Mouse (Mus musculus) limb, embryonic 13.5 days (tissue): Measurements from ENCODE around the gene Pah. TPM values are rescaled to one million over a fixed set of nuclear protein-coding genes. Genes with fewer than 3 reads are reported as not detected.

Experiments
- ATAC-seq: fragments of 200-750 bp; cut with Nextera tagmentation; 2 replicates; pipeline ENCODE4 v1.8.0; 2017; ENCODE audit warnings: low read depth, moderate number of reproducible peaks, moderate TSS enrichment; ENCODE audit not compliant: low FRiP score
- H3K27ac ChIP-seq: fragments of 300-500 bp; sonication (generic); 2 replicates; pipeline ENCODE4 v1.5.1; 2015; ENCODE audit warnings: inconsistent platforms, mild to moderate bottlenecking, moderate library complexity
- H3K27me3 ChIP-seq: fragments of 300-500 bp; sonication (generic); 2 replicates; pipeline ENCODE4 v1.6.1; 2015; ENCODE audit warnings: mild to moderate bottlenecking, inconsistent platforms
- H3K36me3 ChIP-seq: fragments of 300-500 bp; sonication (generic); 2 replicates; pipeline ENCODE4 v1.6.1; 2015; ENCODE audit warnings: inconsistent platforms, mild to moderate bottlenecking, moderate library complexity
- H3K4me1 ChIP-seq: fragments of 300-500 bp; sonication (generic); 2 replicates; pipeline ENCODE4 v1.6.1; 2015; ENCODE audit warnings: inconsistent platforms
- H3K4me2 ChIP-seq: fragments of 300-500 bp; sonication (generic); replicated peaks from 2 replicates; pipeline ENCODE4 v1.6.1; 2015; ENCODE audit warnings: inconsistent platforms, mild to moderate bottlenecking, moderate library complexity
- H3K4me3 ChIP-seq: fragments of 300-500 bp; sonication (generic); 2 replicates; pipeline ENCODE4 v1.5.1; 2015; ENCODE audit warnings: moderate library complexity, mild to moderate bottlenecking, inconsistent platforms
- H3K9ac ChIP-seq: fragments of 300-500 bp; sonication (generic); 2 replicates; pipeline ENCODE4 v1.6.1; 2015; ENCODE audit warnings: mild to moderate bottlenecking, inconsistent platforms
- H3K9me3 ChIP-seq: fragments of 300-500 bp; sonication (generic); 2 replicates; pipeline ENCODE4 v1.6.1; 2016; ENCODE audit warnings: inconsistent platforms
- WGBS: fragments of 180-500 bp; shearing (Covaris S2); methylation state at CpG from one replicate; pipeline ENCODE4 v1.1.7; 2015; 5-methylcytosine and 5-hydroxymethylcytosine counted together
- polyA plus RNA-seq: library from polyadenylated mRNA; unstranded; fragments of >200 nt; fragmentation: Nextera tagmentation; extraction: Ambion mirVana; gene quantifications from 2 replicates; pipeline ENCODE4 v1.2.1, GENCODE M21; 2015

The Pah gene
- polyA plus RNA-seq, 1 experiment from 2014 or later = 0.08 TPM

DNA sequence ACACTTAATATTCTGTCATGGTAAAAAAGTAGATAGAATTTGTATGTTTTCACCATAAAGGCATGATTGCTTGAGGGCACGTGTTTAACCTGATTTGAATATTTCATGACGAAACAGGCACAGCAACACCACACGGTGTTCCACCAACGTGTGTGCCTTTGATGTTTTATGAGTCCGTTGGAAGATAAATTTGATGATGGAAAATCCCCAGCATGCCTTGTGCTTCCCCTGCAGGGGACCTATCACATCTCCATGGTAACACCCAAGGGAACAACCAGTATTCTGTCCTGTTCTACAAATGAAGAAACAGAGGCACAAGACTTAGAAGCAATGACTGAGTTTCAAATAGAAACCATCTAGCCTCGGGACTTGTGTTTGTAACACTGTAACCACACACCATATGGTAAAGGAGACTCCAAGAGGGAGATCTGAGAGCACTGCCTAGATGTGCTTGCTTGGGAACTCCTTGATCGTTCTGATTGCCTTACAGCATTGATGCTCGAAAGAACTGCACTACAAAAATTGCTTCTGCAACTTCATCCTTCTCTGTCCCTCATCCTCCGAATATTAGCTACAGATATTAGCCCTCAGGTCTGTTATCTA, 75.6 kb downstream of the Pah start:
- ATAC-seq = no peak
- no peaks in the 10 kb centered on the region for H3K4me1 ChIP-seq

DNA sequence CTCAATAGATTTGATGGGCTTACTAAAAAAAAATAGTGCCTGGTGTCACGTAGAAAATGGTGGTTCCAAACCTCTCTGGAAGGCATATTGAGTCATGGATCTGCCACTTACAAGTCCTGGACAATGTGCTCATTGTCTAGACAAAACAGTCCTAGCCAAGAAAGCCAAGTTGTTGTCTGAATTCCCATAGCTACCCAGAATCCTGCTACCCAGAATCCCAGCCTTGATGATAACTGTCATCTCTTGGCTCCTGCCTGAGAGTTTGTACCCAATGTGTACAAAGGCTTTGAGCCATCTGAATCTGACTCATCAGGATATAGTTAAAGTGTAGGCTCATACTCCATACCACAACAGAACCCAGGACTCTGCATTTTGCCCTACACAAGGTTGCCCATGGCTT, 80.6 kb downstream of the Pah start:
- H3K4me1 ChIP-seq = no peaks in the 10 kb centered on the region
- H3K36me3 ChIP-seq = no peaks in the 10 kb centered on the region
- H3K4me3 ChIP-seq = no peak overlapping the region
- no peaks in the 10 kb centered on the region for H3K27me3 ChIP-seq
- no peak for ATAC-seq
- no peaks in the 10 kb centered on the region for H3K9me3 ChIP-seq
- no peak overlapping the region for H3K9ac ChIP-seq
- 60% methylated on average over 1 of the region's 1 CpGs for WGBS
- no peak overlapping the region for H3K27ac ChIP-seq
- no peak overlapping the region for H3K4me2 ChIP-seq

More for the DNA sequence above, 75.6 kb downstream of the Pah start:
- Histone ChIP-seq H3K4me3 (no peak overlapping the region), H3K27me3 (no peaks in the 10 kb centered on the region), H3K9ac (no peak overlapping the region), H3K27ac (no peak overlapping the region), H3K9me3 (no peaks in the 10 kb centered on the region), H3K36me3 (no peaks in the 10 kb centered on the region), H3K4me2 (no peak overlapping the region)
- 53% methylated on average over 9 of the region's 9 CpGs for WGBS

DNA sequence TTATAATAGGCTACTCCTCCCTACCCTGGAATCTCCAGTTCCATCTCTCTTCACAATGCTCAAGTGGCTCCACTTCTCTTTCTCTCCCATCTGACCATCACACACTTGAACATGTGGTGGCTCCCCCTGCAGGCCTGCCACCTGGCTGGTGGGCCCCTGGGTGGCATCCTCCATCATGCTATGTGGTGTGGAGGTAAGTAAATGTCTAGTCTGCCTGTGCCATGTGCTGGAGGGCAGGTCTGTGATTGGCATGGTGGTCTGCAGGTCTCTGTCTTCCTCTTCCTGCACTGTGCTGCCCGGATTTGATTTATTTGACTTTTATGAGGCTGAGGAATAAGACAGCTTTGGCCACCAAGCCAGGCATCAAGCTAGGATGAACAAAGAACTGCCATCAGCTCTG, 103.6 kb downstream of the Pah start:
- no peak for ATAC-seq
- Histone ChIP-seq H3K9me3 (no peaks in the 10 kb centered on the region), H3K4me2 (no peak overlapping the region), H3K4me1 (no peaks in the 10 kb centered on the region), H3K27me3 (no peaks in the 10 kb centered on the region), H3K27ac (no peak overlapping the region), H3K4me3 (no peak overlapping the region), H3K36me3 (no peaks in the 10 kb centered on the region), H3K9ac (no peak overlapping the region)
- 55% methylated on average over 1 of the region's 1 CpGs for WGBS

Other genes starting within 250 kb of the Pah start
- gene Ascl1, start 28.1 kb upstream of the Pah start, polyA plus RNA-seq = 0.27 TPM in 1 of 2 replicates, not detected in the other